ENCODE assay signal across 8 mouse cellular contexts in the genomic region with DNA sequence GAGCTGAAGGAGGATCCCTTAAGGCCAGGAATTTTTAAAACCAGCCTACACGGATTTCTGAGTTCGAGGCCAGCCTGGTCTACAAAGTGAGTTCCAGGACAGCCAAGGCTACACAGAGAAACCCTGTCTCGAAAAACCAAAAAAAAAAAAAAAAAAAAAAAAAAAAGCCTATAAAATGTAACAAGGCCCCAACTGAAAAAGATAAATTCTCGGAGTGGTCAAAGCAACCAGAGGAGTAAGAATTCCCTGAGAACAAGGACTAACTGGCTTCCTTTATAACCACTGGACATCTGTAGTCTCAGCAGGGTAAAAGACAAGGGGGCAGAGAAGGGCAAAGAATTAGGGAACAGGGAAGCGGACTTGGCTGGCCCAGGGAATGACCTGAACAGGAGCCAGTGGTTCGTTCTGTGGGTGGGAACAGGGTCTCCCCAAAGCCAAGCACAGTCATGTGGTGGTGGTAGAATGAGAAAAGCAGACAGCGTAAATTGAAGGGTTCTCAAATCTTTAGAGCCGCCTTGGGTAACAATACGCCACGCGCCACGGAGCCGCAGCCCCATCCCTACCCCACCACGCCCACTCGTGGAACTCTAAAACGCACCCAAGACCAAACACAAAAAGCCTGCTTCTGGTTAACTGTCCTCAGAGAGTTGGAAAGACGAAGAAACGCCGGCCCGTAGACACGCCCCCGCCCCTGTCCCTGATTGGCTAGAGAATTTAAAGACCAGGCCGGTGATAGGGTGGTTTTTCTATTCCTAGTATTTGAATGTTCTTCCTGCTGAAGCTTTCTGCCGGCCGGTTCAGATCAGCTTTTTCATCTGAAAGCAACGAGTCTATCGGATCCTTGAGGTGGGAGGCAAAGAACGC. TPM values are rescaled to one million over a fixed set of nuclear protein-coding genes. Genes with fewer than 3 reads are reported as not detected.
DNase-seq lines count a peak whose midpoint lies in the region; ATAC-seq and TF ChIP-seq lines count a peak whose summit lies in the region.

Gene Pif1, plus strand, starts transcription at position 755 of the 864 bp plus-strand sequence.

- no peak within 1 kb of the TSS for H3K27ac ChIP-seq in forebrain, embryonic 14.5 days (ENCODE audit: low read depth, low read length)
- H3K27ac ChIP-seq in lung, postnatal 0 days (ENCODE audit: low read length) = no peak within 1 kb of the TSS

- peak within 1 kb of the TSS; percentile 86 for H3K4me3 ChIP-seq in E14TG2a.4 (replicated peaks; ENCODE audit: low read length)
- H3K4me3 ChIP-seq in forebrain, embryonic 14.5 days (ENCODE audit: low read depth, low read length) = peak within 1 kb of the TSS; percentile 54
- H3K4me3 ChIP-seq in lung, postnatal 0 days (ENCODE audit: low read depth, low read length) = peak within 1 kb of the TSS; percentile 43

- H3K36me3 ChIP-seq in E14TG2a.4 (ENCODE audit: insufficient read depth, low read length) = peaks cover 33% of the 10 kb centered on the region
- peaks cover 5% of the 10 kb centered on the region for H3K36me3 ChIP-seq in forebrain, embryonic 14.5 days (ENCODE audit: control insufficient read depth, insufficient read depth, low read length)
- H3K36me3 ChIP-seq in lung, postnatal 0 days (ENCODE audit: insufficient read depth, low read length) = no peaks in the 10 kb centered on the region

- ATAC-seq in forebrain, embryonic 14.5 days = peak; percentile 91
- ATAC-seq in lung, postnatal 0 days = peak; percentile 93

- TF ChIP-seq CTCF in E14TG2a.4 (conservative IDR thresholded peaks at IDR 0.05; ENCODE audit: low read length) = no peak
- no peak for TF ChIP-seq CTCF in lung, postnatal 0 days (IDR thresholded peaks at IDR 0.05)

- H3K9me3 ChIP-seq in E14TG2a.4 (ENCODE audit: low read length) = no peaks in the 10 kb centered on the region
- no peaks in the 10 kb centered on the region for H3K9me3 ChIP-seq in forebrain, embryonic 14.5 days (replicated peaks; ENCODE audit: control insufficient read depth, low read length)
- no peaks in the 10 kb centered on the region for H3K9me3 ChIP-seq in lung, postnatal 0 days (ENCODE audit: low read length)

- intact Hi-C loops in heart, postnatal 14 days (cut with DNase I) = no loop called here

- WGBS in forebrain, embryonic 14.5 days = 10% methylated on average over 28 of the region's 28 CpGs
- 9% methylated on average over 28 of the region's 28 CpGs for WGBS in large intestine, adult 2 months
- WGBS in lung, postnatal 0 days = 10% methylated on average over 28 of the region's 28 CpGs

- peaks cover 63% of the 10 kb centered on the region for H3K4me1 ChIP-seq in E14TG2a.4 (replicated peaks; ENCODE audit: low read depth, low read length)
- H3K4me1 ChIP-seq in forebrain, embryonic 14.5 days (ENCODE audit: control insufficient read depth, insufficient read depth, low read length) = peaks cover 18% of the 10 kb centered on the region
- H3K4me1 ChIP-seq in lung, postnatal 0 days (ENCODE audit: insufficient read depth, low read depth, low read length) = peaks cover 20% of the 10 kb centered on the region

- peak within 1 kb of the TSS; percentile 95 for H3K4me2 ChIP-seq in forebrain, embryonic 14.5 days (ENCODE audit: low read length)
- peak within 1 kb of the TSS; percentile 93 for H3K4me2 ChIP-seq in lung, postnatal 0 days (replicated peaks; ENCODE audit: low read depth, low read length)

- peak within 1 kb of the TSS; percentile 64 for H3K9ac ChIP-seq in forebrain, embryonic 14.5 days (ENCODE audit: low read length)
- H3K9ac ChIP-seq in lung, postnatal 0 days (replicated peaks; ENCODE audit: low read depth) = 0 out of 2 replicates have a peak within 1 kb of the TSS, but pooled peaks have one; percentile 19

- H3K27me3 ChIP-seq in E14TG2a.4 (ENCODE audit: insufficient read depth, low read length) = 0 out of 2 replicates have a peak, but pooled peaks cover 3% of the 10 kb centered on the region
- no peaks in the 10 kb centered on the region for H3K27me3 ChIP-seq in forebrain, embryonic 14.5 days (replicated peaks; ENCODE audit: control insufficient read depth, insufficient read depth, low read length)
- no peaks in the 10 kb centered on the region for H3K27me3 ChIP-seq in lung, postnatal 0 days (replicated peaks; ENCODE audit: insufficient read depth, low read length)

- no peak for TF ChIP-seq EP300 in lung, postnatal 0 days (IDR thresholded peaks at IDR 0.05)

- peak; percentile 62 for DNase-seq in brain, adult 2 months (ENCODE audit: low read depth, low spot score)
- DNase-seq in forebrain, embryonic 14.5 days (ENCODE audit: low spot score) = peak; percentile 94
- peak; percentile 78 to 83 for DNase-seq in heart, postnatal 14 days
- DNase-seq in large intestine, adult 2 months (ENCODE audit: low read depth, low spot score) = peak; percentile 58
- DNase-seq in lung, postnatal 0 days (ENCODE audit: low spot score) = peak; percentile 94
- DNase-seq in ovary, postnatal 10 days (ENCODE audit: low spot score) = peak; percentile 50
- DNase-seq in thymus, postnatal 14 days = peak; percentile 90

RNA-seq across cellular contexts. Expression of gene Pif1, which starts in this region (rescaled TPM):
- polyA plus RNA-seq in forebrain, embryonic 14.5 days (2014; fragmentation: Nextera tagmentation; extraction: Ambion mirVana) = 5.8 and 6.3 TPM in 2 replicates
- 1 to 10 TPM in 1 of 2 experiments, under 1 TPM in 1; 0.79 to 1.3 TPM for total RNA-seq in heart, postnatal 14 days (2021)
- polyA plus RNA-seq in large intestine, adult 2 months (2012; rRNA removed) = 4.6 and 5.5 TPM in 2 replicates
- 0.56 and 0.87 TPM in 2 replicates for polyA plus RNA-seq in lung, postnatal 0 days (2015; fragmentation: Nextera tagmentation; extraction: Ambion mirVana)

Comparison
In these comparisons a context has a peak if more than half of its experiments do, and no peak if none do; other contexts are left out.
1. Peak in DNase-seq, ATAC-seq, H3K4me3 ChIP-seq, H3K9ac ChIP-seq and H3K4me2 ChIP-seq in lung, postnatal 0 days; RNA of the gene not detected or under 1 TPM.